Mouse (Mus musculus) bone marrow, adult 2 months (tissue): ENCODE data around the gene Rpl6.

Experiments
- CTCF ChIP-seq: fragments of 200-500 bp; IDR thresholded peaks from 2 replicates; pipeline ENCODE4 v1.5.1; 2011; ENCODE audit warnings: low read length, control low read depth; ENCODE audit not compliant: control insufficient read depth, insufficient read depth
- POLR2A ChIP-seq: fragments of 200-500 bp; IDR thresholded peaks from 2 replicates; pipeline ENCODE4 v1.6.1; 2011; ENCODE audit warnings: low read depth, mild to moderate bottlenecking, control low read depth, low read length, borderline replicate concordance; ENCODE audit not compliant: control insufficient read depth

GRCm38 (mm10) chr5:121157489-121157888 is 46.8 kb upstream of the Rpl6 start:
- TF ChIP-seq CTCF: no peak
- no peak for TF ChIP-seq POLR2A
